Mouse (Mus musculus): ENCODE results near the gene Calcrl. TPM values are rescaled to one million over a fixed set of nuclear protein-coding genes. Genes with fewer than 3 reads are reported as not detected.

Gene Calcrl
- total RNA-seq, 2 experiments from 2014 or later = 24.5 to 31.6 TPM

GRCm38 (mm10) chr2:84316185-84316805, 108.9 kb downstream of the Calcrl start:
- no peak for DNase-seq

GRCm38 (mm10) chr2:84296517-84296916, 128.7 kb downstream of the Calcrl start:
- no peak for DNase-seq

GRCm38 (mm10) chr2:84295068-84295467, 130.1 kb downstream of the Calcrl start:
- DNase-seq = no peak

GRCm38 (mm10) chr2:84294611-84295010, 130.6 kb downstream of the Calcrl start:
- no peak for DNase-seq

GRCm38 (mm10) chr2:84292351-84293000, 132.7 kb downstream of the Calcrl start:
- no peak for DNase-seq

GRCm38 (mm10) chr2:84288940-84289557, 136.2 kb downstream of the Calcrl start:
- no peak for DNase-seq

Other genes with a start within 250 kb of the Calcrl start
- 10 to 100 TPM; 11.3 to 13.0 TPM for gene Tfpi, start 51.4 kb upstream of the Calcrl start, total RNA-seq (2021)
- gene Ctnnd1, start 225.4 kb upstream of the Calcrl start, total RNA-seq (2021) = 10 to 100 TPM; 54.4 to 68.8 TPM
- under 1 TPM in 1 of 2 experiments, not detected in 1; 0.09 TPM for gene Btbd18, start 233.7 kb upstream of the Calcrl start, total RNA-seq (2021)
- gene Selenoh, start 245.4 kb upstream of the Calcrl start, total RNA-seq (2021) = 10 to 100 TPM; 25.4 to 26.7 TPM